Mouse (Mus musculus) c-Kit-positive CD71-positive TER-119-positive erythroid progenitor cells, embryonic 14.5 days (primary cell): ENCODE results near the gene Pnliprp1.

ENCODE experiments used
- DNase-seq: peaks from one replicate; pipeline ENCODE4 v3.0.0-alpha.2; 2013; ENCODE audit warnings: low spot score

Gene Pnliprp1

GRCm38 (mm10) chr19:58781566-58781965, 52.9 kb downstream of the Pnliprp1 start:
- no peak for DNase-seq

- no peak for DNase-seq
Measured at GRCm38 (mm10) chr19:58783938-58784337, 55.3 kb downstream of the Pnliprp1 start.

- no peak for DNase-seq
Measured at GRCm38 (mm10) chr19:58789194-58789593, 60.5 kb downstream of the Pnliprp1 start.
